Mouse (Mus musculus): ENCODE measurements around the gene Rcor3. TPM values are rescaled to one million over a fixed set of nuclear protein-coding genes. Genes with fewer than 3 reads are reported as not detected.

Rcor3 gene
- polyA plus RNA-seq, 1 experiment = 6.0 TPM

DNA sequence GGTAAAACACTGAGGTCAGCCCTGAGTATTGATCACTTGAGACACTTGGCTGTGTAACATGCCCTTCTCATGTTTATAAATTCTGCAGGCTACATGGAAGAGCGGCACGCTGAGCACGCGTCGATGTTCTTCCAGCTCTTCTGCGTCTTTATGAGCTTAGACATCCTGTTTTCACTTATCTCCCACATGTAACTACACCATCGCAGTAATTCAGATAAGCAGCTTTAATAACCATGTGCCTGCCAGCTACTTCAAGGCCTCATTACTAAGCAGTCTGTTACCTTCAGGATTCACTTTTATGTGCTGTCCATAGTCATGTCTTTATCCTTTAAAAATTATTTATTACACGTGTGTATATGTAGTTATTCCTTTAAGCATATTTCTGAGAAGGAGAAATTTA is 9.5 kb downstream of the Rcor3 start:
- H3K4me3 ChIP-seq (replicated peaks) = no peak overlapping the region
- H3K9me3 ChIP-seq = no peaks in the 10 kb centered on the region
- H3K27me3 ChIP-seq (replicated peaks) = no peaks in the 10 kb centered on the region
- TF ChIP-seq GATA1 (IDR thresholded peaks at IDR 0.05; ENCODE audit: borderline replicate concordance, low read length) (no peak), FLI1 (IDR thresholded peaks at IDR 0.05; ENCODE audit: low read length) (no peak)
- H3K36me3 ChIP-seq (replicated peaks; ENCODE audit: low read length) = peaks cover 88% of the 10 kb centered on the region
- peaks cover 3% of the 10 kb centered on the region; the same call in 1 of the 2 replicates for H3K4me1 ChIP-seq

DNA sequence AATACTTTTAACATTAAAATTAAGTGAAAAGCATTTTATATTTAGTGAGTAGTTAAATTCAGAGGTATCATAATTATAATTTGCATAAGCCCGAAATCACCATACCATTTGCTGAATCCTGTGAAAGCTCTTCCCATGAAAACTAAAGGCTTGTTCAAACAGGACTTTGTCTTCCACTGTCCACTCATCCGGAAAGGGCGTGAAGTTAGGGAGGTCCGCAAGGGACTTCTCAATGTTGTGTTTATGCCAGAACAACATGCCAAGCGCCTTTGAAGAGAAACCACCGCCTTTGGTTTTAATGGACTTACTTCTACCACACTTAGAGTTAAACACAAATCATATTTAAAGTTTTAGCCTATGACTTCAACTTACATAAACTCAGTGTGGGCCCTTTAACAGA is 12.1 kb downstream of the Rcor3 start:
- H3K9me3 ChIP-seq = no peaks in the 10 kb centered on the region
- H3K36me3 ChIP-seq (replicated peaks; ENCODE audit: low read length) = peaks cover 93% of the 10 kb centered on the region
- H3K4me1 ChIP-seq = no peaks in the 10 kb centered on the region
- H3K4me3 ChIP-seq (replicated peaks) = no peak overlapping the region
- no peak for TF ChIP-seq FLI1 (IDR thresholded peaks at IDR 0.05; ENCODE audit: low read length)
- no peak for TF ChIP-seq GATA1 (IDR thresholded peaks at IDR 0.05; ENCODE audit: borderline replicate concordance, low read length)
- no peaks in the 10 kb centered on the region for H3K27me3 ChIP-seq (replicated peaks)

DNA sequence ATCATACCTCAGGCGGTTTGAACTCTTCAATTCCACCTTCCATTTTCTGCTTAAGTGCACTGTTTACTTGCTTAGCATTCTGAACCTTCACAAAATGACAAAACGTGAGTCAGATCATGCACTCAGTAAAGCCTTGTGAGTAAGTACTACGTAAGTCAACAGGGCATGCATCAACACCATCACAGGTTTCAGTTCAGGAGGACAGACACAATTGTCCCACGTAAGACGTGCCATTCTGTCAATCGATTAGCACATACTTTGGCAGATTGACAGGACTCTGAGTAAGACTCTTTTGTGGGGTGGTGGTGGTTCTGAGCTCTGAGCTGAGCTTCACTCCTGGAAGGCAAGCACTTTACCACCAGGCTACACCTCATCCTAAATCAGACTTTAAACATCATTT is 21.6 kb downstream of the Rcor3 start:
- Histone ChIP-seq H3K9me3 (no peaks in the 10 kb centered on the region), H3K27me3 (replicated peaks) (no peaks in the 10 kb centered on the region), H3K4me3 (replicated peaks) (peak overlapping the region; percentile 50), H3K4me1 (peaks cover 11% of the 10 kb centered on the region), H3K36me3 (replicated peaks; ENCODE audit: low read length) (peaks cover 94% of the 10 kb centered on the region)
- TF ChIP-seq FLI1 (IDR thresholded peaks at IDR 0.05; ENCODE audit: low read length) (no peak), GATA1 (IDR thresholded peaks at IDR 0.05; ENCODE audit: borderline replicate concordance, low read length) (no peak)

DNA sequence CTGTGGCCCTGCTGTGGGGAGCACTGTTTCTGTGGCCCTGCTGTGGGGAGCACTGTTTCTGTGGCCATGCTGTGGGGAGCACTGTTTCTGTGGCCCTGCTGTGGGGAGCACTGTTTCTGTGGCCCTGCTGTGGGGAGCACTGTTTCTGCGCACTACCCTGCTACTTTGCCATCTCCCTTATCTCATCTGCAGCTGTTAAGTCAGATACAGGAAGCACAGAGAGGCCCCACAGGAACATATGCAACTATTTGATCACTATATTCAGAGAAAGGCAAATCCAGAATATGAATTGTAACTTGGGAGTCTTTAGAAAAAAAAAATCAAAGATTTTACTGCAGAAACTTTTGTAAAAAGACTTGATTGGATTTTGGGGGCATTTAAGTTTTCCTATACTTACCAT is 22.5 kb downstream of the Rcor3 start:
- Histone ChIP-seq H3K36me3 (replicated peaks; ENCODE audit: low read length) (peaks cover 94% of the 10 kb centered on the region), H3K4me3 (replicated peaks) (no peak overlapping the region)
- TF ChIP-seq FLI1 (IDR thresholded peaks at IDR 0.05; ENCODE audit: low read length) = no peak

DNA sequence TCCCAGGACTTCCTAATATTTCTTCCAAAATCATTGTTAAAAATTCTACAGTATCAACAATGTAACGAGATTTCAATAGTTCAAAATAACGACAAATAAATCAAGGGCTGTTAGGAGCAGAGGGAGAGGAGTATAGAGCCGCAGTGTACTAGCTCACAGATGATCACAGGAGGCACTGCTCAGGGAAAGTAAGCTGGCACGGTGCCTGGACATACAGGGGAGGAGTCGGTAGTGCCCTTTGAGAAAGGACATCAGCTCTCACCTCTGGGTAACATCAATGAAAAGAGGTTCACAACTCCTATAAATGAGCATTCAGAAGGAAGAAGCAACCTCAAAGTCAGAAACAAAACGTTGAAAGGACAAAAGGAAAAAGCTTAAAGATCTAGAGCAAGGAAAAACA is 28.7 kb downstream of the Rcor3 start:
- Histone ChIP-seq H3K36me3 (replicated peaks; ENCODE audit: low read length) (peaks cover 95% of the 10 kb centered on the region), H3K4me3 (replicated peaks) (no peak overlapping the region), H3K27me3 (replicated peaks) (no peaks in the 10 kb centered on the region), H3K4me1 (peaks cover 20% of the 10 kb centered on the region; the same call in 1 of the 2 replicates), H3K9me3 (no peaks in the 10 kb centered on the region)
- TF ChIP-seq FLI1 (IDR thresholded peaks at IDR 0.05; ENCODE audit: low read length) (no peak), GATA1 (IDR thresholded peaks at IDR 0.05; ENCODE audit: borderline replicate concordance, low read length) (no peak)

More for the DNA sequence above, 22.5 kb downstream of the Rcor3 start:
- H3K4me1 ChIP-seq = peaks cover 11% of the 10 kb centered on the region
- no peaks in the 10 kb centered on the region for H3K9me3 ChIP-seq
- H3K27me3 ChIP-seq (replicated peaks) = no peaks in the 10 kb centered on the region

DNA sequence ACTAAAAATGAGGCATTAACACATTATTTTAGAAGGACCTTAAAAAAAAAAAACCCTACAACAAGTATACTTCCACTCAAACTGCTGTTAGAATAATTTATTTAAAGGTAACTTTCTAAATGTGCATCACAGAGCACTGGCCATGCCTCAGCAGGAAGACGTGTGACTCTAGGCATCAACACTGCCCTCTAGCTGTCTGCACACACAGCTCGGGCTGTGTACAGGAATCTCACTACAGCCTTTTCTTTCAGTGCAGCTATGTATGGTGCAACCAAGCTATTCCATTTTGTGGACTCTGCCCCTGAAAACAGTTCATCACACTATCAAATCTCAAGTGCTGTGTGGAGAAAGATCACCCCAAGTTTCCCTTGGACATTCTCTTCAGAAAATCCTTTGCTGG is 30.5 kb downstream of the Rcor3 start:
- H3K36me3 ChIP-seq (replicated peaks; ENCODE audit: low read length) = peaks cover 95% of the 10 kb centered on the region
- H3K4me3 ChIP-seq (replicated peaks) = no peak overlapping the region
- no peaks in the 10 kb centered on the region for H3K9me3 ChIP-seq
- H3K27me3 ChIP-seq (replicated peaks) = no peaks in the 10 kb centered on the region
- peaks cover 20% of the 10 kb centered on the region; the same call in 1 of the 2 replicates for H3K4me1 ChIP-seq
- TF ChIP-seq FLI1 (IDR thresholded peaks at IDR 0.05; ENCODE audit: low read length) (no peak), GATA1 (IDR thresholded peaks at IDR 0.05; ENCODE audit: borderline replicate concordance, low read length) (no peak)

DNA sequence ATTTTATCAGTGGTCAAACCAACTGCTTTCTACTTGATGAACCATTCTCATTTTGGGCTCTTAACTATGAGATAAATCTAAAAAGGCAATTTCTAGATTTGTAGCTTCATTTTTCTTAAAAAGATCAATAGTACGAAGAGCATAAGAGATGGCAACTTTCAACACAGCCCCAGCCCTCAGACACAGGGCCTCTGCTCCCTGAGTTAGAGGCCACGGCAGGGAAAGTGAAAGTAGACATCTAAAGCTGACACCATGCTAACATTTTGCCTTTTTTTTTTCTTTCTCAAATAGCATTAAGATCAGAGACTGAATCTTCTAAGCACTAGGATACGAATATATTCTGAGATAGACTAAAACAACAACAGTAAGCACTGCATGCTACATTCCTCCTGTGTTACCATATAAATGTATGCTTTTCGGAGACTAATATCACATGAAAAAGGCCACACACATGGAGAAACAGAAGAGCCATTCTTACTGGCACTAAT is 31.9 kb downstream of the Rcor3 start:
- no peak overlapping the region for H3K4me3 ChIP-seq (replicated peaks)
- peaks cover 96% of the 10 kb centered on the region for H3K36me3 ChIP-seq (replicated peaks; ENCODE audit: low read length)
- H3K4me1 ChIP-seq = peaks cover 26% of the 10 kb centered on the region
- H3K27me3 ChIP-seq (replicated peaks) = no peaks in the 10 kb centered on the region
- TF ChIP-seq GATA1 (IDR thresholded peaks at IDR 0.05; ENCODE audit: borderline replicate concordance, low read length) = no peak
- no peak for TF ChIP-seq FLI1 (IDR thresholded peaks at IDR 0.05; ENCODE audit: low read length)
- H3K9me3 ChIP-seq = no peaks in the 10 kb centered on the region

DNA sequence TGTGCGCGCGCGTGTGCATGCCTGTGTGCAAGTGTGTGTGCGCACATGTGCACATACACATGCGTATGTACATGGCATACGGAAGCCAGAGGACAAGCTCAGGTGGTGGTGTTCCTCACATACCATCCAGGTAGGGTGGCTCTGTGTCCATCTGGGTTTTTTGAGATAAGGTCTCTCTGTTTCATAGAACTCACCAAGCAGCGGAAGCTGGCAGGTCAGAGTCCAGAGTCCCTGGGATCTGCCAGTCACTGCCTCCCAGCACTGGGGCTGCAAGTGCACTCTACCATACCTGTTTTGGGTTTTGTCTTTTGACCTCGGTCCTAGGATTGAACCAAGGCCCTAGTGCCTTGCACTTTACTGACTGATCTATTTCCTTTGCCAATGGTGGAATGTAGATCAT is 33.8 kb downstream of the Rcor3 start:
- Histone ChIP-seq H3K27me3 (replicated peaks) (no peaks in the 10 kb centered on the region), H3K36me3 (replicated peaks; ENCODE audit: low read length) (peaks cover 95% of the 10 kb centered on the region), H3K4me1 (peaks cover 31% of the 10 kb centered on the region), H3K9me3 (no peaks in the 10 kb centered on the region), H3K4me3 (replicated peaks) (no peak overlapping the region)
- TF ChIP-seq FLI1 (IDR thresholded peaks at IDR 0.05; ENCODE audit: low read length) = no peak
- TF ChIP-seq GATA1 (IDR thresholded peaks at IDR 0.05; ENCODE audit: borderline replicate concordance, low read length) = no peak

DNA sequence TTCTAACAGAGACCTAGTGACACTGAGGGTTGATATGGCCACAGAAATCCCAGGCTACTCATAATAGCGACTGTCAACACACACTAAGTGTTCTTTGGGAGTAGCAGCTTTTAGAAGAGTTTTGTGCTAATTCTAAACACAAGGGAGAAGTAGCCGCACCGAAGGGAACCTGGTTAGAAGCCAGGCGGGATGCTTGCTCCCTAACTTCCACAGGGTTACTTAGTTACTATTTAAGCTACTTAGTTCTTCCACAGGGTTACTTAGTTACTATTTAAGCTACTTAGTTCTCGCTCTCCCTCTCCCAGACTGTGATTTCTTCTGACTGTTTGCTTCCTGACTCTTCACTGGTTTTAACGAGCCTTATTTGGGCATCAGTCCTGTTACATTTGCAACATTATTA is 34.7 kb downstream of the Rcor3 start:
- Histone ChIP-seq H3K36me3 (replicated peaks; ENCODE audit: low read length) (peaks cover 93% of the 10 kb centered on the region), H3K4me3 (replicated peaks) (no peak overlapping the region), H3K4me1 (peaks cover 31% of the 10 kb centered on the region), H3K9me3 (no peaks in the 10 kb centered on the region), H3K27me3 (replicated peaks) (no peaks in the 10 kb centered on the region)
- TF ChIP-seq FLI1 (IDR thresholded peaks at IDR 0.05; ENCODE audit: low read length) (no peak), GATA1 (IDR thresholded peaks at IDR 0.05; ENCODE audit: borderline replicate concordance, low read length) (no peak)

DNA sequence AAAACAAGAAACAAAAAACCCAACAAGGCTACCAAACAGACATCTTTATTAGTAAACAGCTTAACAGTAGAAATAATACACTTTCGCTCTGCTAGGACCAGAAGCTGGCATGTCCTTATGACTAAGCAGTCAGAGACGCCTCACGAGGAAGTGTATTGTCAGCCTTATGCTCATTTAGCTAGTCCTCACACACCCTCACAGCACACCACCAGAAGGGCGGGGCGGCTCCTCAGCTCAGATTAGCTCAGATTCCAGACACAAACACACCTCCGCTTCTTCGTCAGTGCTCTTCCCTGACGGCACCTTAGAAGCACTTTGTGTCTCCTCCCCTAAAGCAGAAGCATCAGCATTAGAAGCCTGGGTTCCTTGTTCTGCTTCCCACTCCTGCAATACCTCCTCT is 36.5 kb downstream of the Rcor3 start:
- H3K4me1 ChIP-seq = peaks cover 16% of the 10 kb centered on the region
- H3K36me3 ChIP-seq (replicated peaks; ENCODE audit: low read length) = peaks cover 84% of the 10 kb centered on the region
- peak overlapping the region; percentile 21 for H3K4me3 ChIP-seq (replicated peaks)
- no peaks in the 10 kb centered on the region for H3K27me3 ChIP-seq (replicated peaks)
- H3K9me3 ChIP-seq = no peaks in the 10 kb centered on the region
- TF ChIP-seq GATA1 (IDR thresholded peaks at IDR 0.05; ENCODE audit: borderline replicate concordance, low read length) = no peak
- TF ChIP-seq FLI1 (IDR thresholded peaks at IDR 0.05; ENCODE audit: low read length) = no peak

DNA sequence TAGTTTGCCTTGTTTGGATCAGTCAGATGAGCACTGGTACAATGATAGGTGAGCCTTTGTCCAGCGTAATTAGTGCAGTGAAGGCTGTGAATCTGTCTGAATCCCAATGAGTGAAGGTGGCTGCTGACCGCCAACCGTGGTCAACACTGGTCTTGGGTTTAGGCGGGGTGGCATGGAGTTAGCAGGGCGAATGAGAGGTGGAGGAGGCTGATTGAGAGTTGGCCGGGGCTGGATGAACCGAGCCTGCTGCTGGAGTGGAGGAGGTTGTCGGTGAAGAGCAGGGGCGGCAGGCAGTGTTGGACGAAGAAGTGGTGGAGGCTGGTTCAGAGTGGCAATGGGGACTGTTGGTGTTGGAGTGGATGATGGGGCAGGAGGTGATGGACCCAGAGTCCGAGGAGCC is 37.1 kb downstream of the Rcor3 start:
- no peak overlapping the region for H3K4me3 ChIP-seq (replicated peaks)
- peaks cover 2% of the 10 kb centered on the region for H3K27me3 ChIP-seq (replicated peaks)
- peaks cover 78% of the 10 kb centered on the region for H3K36me3 ChIP-seq (replicated peaks; ENCODE audit: low read length)
- no peaks in the 10 kb centered on the region for H3K9me3 ChIP-seq
- H3K4me1 ChIP-seq = peaks cover 11% of the 10 kb centered on the region
- no peak for TF ChIP-seq FLI1 (IDR thresholded peaks at IDR 0.05; ENCODE audit: low read length)
